Mouse (Mus musculus) heart, embryonic 15.5 days (tissue): ENCODE results near the gene Reep3. TPM values are rescaled to one million over a fixed set of nuclear protein-coding genes. Genes with fewer than 3 reads are reported as not detected.
A peak's percentile ranks its signal among the peaks of the same experiment; 100 is the strongest.

Experiments used
- ATAC-seq: fragments of 200-750 bp; cut with Nextera tagmentation; replicated peaks from 2 replicates; pipeline ENCODE4 v1.8.0; 2017; ENCODE audit warnings: low read depth, moderate TSS enrichment; ENCODE audit not compliant: insufficient number of reproducible peaks, insufficient read depth, low FRiP score
- H3K27ac ChIP-seq: fragments of 300-500 bp; sonication (generic); 2 replicates; pipeline ENCODE4 v1.5.1; 2015; ENCODE audit warnings: mild to moderate bottlenecking, inconsistent platforms
- H3K27me3 ChIP-seq: fragments of 300-500 bp; sonication (generic); 2 replicates; pipeline ENCODE4 v1.6.1; 2015; ENCODE audit warnings: inconsistent platforms
- H3K36me3 ChIP-seq: fragments of 300-500 bp; sonication (generic); 2 replicates; pipeline ENCODE4 v1.6.1; 2015; ENCODE audit warnings: mild to moderate bottlenecking, inconsistent platforms
- H3K4me1 ChIP-seq: fragments of 300-500 bp; sonication (generic); replicated peaks from 2 replicates; pipeline ENCODE4 v1.6.1; 2015; ENCODE audit warnings: inconsistent platforms
- H3K4me2 ChIP-seq: fragments of 300-500 bp; sonication (generic); 2 replicates; pipeline ENCODE4 v1.6.1; 2015; ENCODE audit warnings: inconsistent platforms, mild to moderate bottlenecking, moderate library complexity
- H3K4me3 ChIP-seq: fragments of 300-500 bp; sonication (generic); 2 replicates; pipeline ENCODE4 v1.5.1; 2015; ENCODE audit warnings: mild to moderate bottlenecking, inconsistent platforms
- H3K9ac ChIP-seq: fragments of 300-500 bp; sonication (generic); 2 replicates; pipeline ENCODE4 v1.6.1; 2015; ENCODE audit warnings: mild to moderate bottlenecking, inconsistent platforms
- H3K9me3 ChIP-seq: fragments of 300-500 bp; sonication (generic); replicated peaks from 2 replicates; pipeline ENCODE4 v1.6.1; 2016; ENCODE audit warnings: inconsistent platforms
- WGBS: fragments of 180-500 bp; shearing (Covaris S2); methylation state at CpG from one replicate; pipeline ENCODE4 v1.1.7; 2015; ENCODE audit warnings: mixed read lengths; 5-methylcytosine and 5-hydroxymethylcytosine counted together
- polyA plus RNA-seq: library from polyadenylated mRNA; unstranded; fragments of >200 nt; fragmentation: Nextera tagmentation; extraction: Ambion mirVana; gene quantifications from 2 replicates; pipeline ENCODE4 v1.2.1, GENCODE M21; 2015

Reep3 gene
- polyA plus RNA-seq, 1 experiment from 2014 or later: 31.5 TPM

- ATAC-seq: no peak
- WGBS: 58% methylated on average over 9 of the region's 9 CpGs
Observed at GRCm38 (mm10) chr10:67108096-67108495, 11.4 kb upstream of the Reep3 start.

GRCm38 (mm10) chr10:67107017-67107761 lies 10.4 kb upstream of the Reep3 start:
- no peak overlapping the region for H3K9ac ChIP-seq
- no peak overlapping the region for H3K4me3 ChIP-seq
- H3K27ac ChIP-seq: no peak overlapping the region
- H3K4me1 ChIP-seq: peaks cover 90% of the 10 kb centered on the region
- H3K4me2 ChIP-seq: no peak overlapping the region
- no peaks in the 10 kb centered on the region for H3K9me3 ChIP-seq
- no peak for ATAC-seq
- WGBS: 70% methylated on average over 9 of the region's 9 CpGs
- no peaks in the 10 kb centered on the region for H3K36me3 ChIP-seq
- no peaks in the 10 kb centered on the region for H3K27me3 ChIP-seq

More at GRCm38 (mm10) chr10:67108096-67108495, 11.4 kb upstream of the Reep3 start:
- peaks cover 83% of the 10 kb centered on the region for H3K4me1 ChIP-seq
- H3K27me3 ChIP-seq: no peaks in the 10 kb centered on the region
- no peak overlapping the region for H3K4me2 ChIP-seq
- H3K9me3 ChIP-seq: no peaks in the 10 kb centered on the region
- H3K27ac ChIP-seq: no peak overlapping the region
- no peak overlapping the region for H3K9ac ChIP-seq
- H3K36me3 ChIP-seq: no peaks in the 10 kb centered on the region
- no peak overlapping the region for H3K4me3 ChIP-seq

- H3K27me3 ChIP-seq: no peaks in the 10 kb centered on the region
- no peak overlapping the region for H3K4me2 ChIP-seq
- peaks cover 88% of the 10 kb centered on the region for H3K4me1 ChIP-seq
- no peak overlapping the region for H3K27ac ChIP-seq
- 55% methylated on average over 6 of the region's 6 CpGs for WGBS
- no peak overlapping the region for H3K4me3 ChIP-seq
- H3K36me3 ChIP-seq: no peaks in the 10 kb centered on the region
- ATAC-seq: no peak
- H3K9me3 ChIP-seq: no peaks in the 10 kb centered on the region
- no peak overlapping the region for H3K9ac ChIP-seq
Observed at GRCm38 (mm10) chr10:67106400-67106799, 9.7 kb upstream of the Reep3 start.

DNA sequence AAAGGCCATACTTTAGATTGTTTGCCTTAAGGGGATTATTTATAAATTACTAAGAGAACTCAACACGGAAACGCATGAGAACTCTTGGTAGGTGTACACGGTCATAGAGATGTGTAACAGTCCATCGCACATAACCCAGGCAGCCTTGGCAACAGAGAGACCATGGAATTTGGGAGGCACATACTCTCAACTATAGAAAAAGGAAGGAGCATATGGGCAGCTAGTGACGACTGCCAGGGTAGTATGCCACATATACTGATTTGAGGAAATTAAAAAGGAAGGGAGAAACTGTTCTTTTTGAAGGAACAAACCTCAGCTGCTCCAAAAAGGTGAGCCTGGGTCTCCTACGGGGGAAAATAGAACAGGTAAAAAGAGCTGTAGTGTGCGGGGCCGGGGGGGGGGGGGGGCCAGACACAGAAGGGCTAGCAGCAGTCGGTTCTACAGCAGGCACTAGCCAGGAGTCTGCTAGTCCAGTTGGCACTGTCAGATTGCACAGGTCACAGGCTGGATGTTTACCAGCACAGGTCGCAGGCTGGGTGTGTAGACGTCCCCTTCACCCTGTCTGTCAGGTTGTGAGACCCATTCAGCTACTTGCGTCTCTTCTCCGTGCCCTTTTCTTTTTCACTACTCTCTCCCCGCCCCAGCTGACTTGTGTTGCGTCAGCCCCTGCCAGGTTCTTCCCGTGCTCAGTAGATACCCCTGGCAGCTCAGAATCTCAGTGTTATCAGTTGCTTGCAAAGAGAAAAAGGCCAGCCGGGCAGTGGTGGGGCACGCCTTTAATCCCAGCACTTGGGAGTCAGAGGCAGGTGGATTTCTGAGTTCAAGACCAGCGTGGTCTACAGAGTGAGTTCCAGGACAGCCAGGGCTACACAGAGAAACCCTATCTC lies 8.8 kb upstream of the Reep3 start:
- H3K27me3 ChIP-seq: no peaks in the 10 kb centered on the region
- H3K9ac ChIP-seq: no peak overlapping the region; the same call in 1 of the 2 replicates
- H3K9me3 ChIP-seq: no peaks in the 10 kb centered on the region
- H3K36me3 ChIP-seq: no peaks in the 10 kb centered on the region
- 53% methylated on average over 19 of the region's 19 CpGs for WGBS
- H3K4me1 ChIP-seq: peaks cover 89% of the 10 kb centered on the region
- H3K27ac ChIP-seq: 0 out of 2 replicates have a peak overlapping the region, but pooled peaks have one; percentile 27
- H3K4me3 ChIP-seq: no peak overlapping the region
- no peak for ATAC-seq
- no peak overlapping the region; the same call in 1 of the 2 replicates for H3K4me2 ChIP-seq

DNA sequence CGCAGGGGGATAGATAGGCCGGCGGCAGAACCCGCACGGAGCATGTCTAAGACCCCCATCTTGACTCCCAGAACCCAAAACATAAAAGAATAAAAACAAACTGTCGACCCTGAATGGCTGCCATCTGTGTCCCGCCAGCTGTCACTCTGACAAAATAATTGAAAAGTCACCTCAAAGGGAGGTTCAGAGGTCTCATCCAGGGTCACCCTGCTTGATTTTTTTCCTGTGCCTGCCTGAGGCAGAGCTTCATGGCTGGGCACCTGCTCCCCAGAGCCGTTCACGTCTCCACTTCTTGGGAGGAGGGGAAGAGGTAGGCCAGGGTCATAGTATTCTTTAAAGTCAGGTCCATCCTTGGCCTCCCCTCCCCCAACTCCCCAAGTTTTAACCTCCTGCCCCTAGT lies 7.8 kb upstream of the Reep3 start:
- H3K27ac ChIP-seq: peak overlapping the region; percentile 27; the same call in 1 of the 2 replicates
- 0 out of 2 replicates have a peak overlapping the region, but pooled peaks have one; percentile 7 for H3K4me2 ChIP-seq
- H3K4me1 ChIP-seq: peaks cover 90% of the 10 kb centered on the region
- ATAC-seq: no peak
- no peak overlapping the region for H3K4me3 ChIP-seq
- no peak overlapping the region for H3K9ac ChIP-seq
- no peaks in the 10 kb centered on the region for H3K9me3 ChIP-seq
- H3K36me3 ChIP-seq: no peaks in the 10 kb centered on the region
- 15% methylated on average over 9 of the region's 9 CpGs for WGBS
- H3K27me3 ChIP-seq: no peaks in the 10 kb centered on the region

GRCm38 (mm10) chr10:67100831-67101251 lies 4.1 kb upstream of the Reep3 start:
- Histone ChIP-seq H3K9ac (no peak overlapping the region), H3K27me3 (no peaks in the 10 kb centered on the region), H3K36me3 (no peaks in the 10 kb centered on the region), H3K4me2 (no peak overlapping the region), H3K27ac (no peak overlapping the region), H3K4me1 (peaks cover 76% of the 10 kb centered on the region), H3K9me3 (no peaks in the 10 kb centered on the region), H3K4me3 (no peak overlapping the region)
- no peak for ATAC-seq
- WGBS: 39% methylated on average over 9 of the region's 9 CpGs

GRCm38 (mm10) chr10:67100011-67100661 lies 3.4 kb upstream of the Reep3 start:
- Histone ChIP-seq H3K4me2 (no peak overlapping the region), H3K36me3 (no peaks in the 10 kb centered on the region), H3K27ac (no peak overlapping the region), H3K27me3 (no peaks in the 10 kb centered on the region), H3K9me3 (no peaks in the 10 kb centered on the region), H3K9ac (no peak overlapping the region), H3K4me1 (peaks cover 72% of the 10 kb centered on the region), H3K4me3 (no peak overlapping the region)
- no peak for ATAC-seq
- 64% methylated on average over 7 of the region's 7 CpGs for WGBS

DNA sequence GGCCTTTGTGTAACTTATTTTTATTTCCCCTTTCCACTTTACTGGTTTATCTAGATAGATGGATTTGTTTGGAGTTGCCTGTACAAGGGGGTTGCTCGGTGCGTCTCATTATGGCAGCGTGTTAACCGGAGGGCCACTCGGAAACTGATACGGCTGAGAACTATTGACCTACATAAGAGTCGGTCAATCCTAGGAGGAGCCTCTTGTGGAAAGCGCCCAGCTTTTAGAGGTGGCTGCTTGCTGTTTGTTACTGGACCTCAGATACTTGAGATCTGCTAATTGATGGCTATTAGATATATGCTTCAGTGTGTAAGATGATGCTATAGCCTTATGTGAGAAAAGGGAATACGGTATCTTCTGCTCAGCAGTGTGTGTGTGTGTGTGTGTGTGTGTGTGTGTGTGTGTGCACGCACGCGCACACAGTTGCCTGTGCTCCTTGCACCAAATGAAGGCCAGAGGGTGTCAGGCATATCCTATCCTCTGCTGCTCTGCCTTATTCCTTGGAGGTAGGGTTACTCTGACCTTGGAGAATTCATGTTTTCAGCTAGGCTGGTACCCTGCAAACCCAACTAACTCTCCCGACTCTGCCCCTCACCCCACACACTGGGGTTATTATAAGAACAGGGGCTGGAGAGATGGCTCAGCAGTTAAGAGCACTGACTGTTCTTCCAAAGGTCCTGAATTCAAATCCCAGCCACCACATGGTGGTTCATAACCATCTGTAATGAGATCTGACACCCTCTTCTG lies 2.6 kb upstream of the Reep3 start:
- Histone ChIP-seq H3K4me2 (peak overlapping the region; percentile 79), H3K9ac (peak overlapping the region; percentile 99; the same call in 1 of the 2 replicates), H3K27ac (peak overlapping the region; percentile 100), H3K9me3 (no peaks in the 10 kb centered on the region), H3K4me1 (peaks cover 69% of the 10 kb centered on the region), H3K27me3 (no peaks in the 10 kb centered on the region), H3K4me3 (peak overlapping the region; percentile 97), H3K36me3 (no peaks in the 10 kb centered on the region)
- WGBS: 56% methylated on average over 13 of the region's 13 CpGs
- ATAC-seq: no peak

- Histone ChIP-seq H3K4me2 (peak overlapping the region; percentile 79), H3K27ac (peak overlapping the region; percentile 100), H3K27me3 (no peaks in the 10 kb centered on the region), H3K4me1 (peaks cover 60% of the 10 kb centered on the region), H3K4me3 (peak overlapping the region; percentile 97), H3K9ac (peak overlapping the region; percentile 99; the same call in 1 of the 2 replicates), H3K36me3 (no peaks in the 10 kb centered on the region), H3K9me3 (no peaks in the 10 kb centered on the region)
- WGBS: 16% methylated on average over 7 of the region's 7 CpGs
- ATAC-seq: no peak
Observed at GRCm38 (mm10) chr10:67098408-67099050, 1.8 kb upstream of the Reep3 start.

DNA sequence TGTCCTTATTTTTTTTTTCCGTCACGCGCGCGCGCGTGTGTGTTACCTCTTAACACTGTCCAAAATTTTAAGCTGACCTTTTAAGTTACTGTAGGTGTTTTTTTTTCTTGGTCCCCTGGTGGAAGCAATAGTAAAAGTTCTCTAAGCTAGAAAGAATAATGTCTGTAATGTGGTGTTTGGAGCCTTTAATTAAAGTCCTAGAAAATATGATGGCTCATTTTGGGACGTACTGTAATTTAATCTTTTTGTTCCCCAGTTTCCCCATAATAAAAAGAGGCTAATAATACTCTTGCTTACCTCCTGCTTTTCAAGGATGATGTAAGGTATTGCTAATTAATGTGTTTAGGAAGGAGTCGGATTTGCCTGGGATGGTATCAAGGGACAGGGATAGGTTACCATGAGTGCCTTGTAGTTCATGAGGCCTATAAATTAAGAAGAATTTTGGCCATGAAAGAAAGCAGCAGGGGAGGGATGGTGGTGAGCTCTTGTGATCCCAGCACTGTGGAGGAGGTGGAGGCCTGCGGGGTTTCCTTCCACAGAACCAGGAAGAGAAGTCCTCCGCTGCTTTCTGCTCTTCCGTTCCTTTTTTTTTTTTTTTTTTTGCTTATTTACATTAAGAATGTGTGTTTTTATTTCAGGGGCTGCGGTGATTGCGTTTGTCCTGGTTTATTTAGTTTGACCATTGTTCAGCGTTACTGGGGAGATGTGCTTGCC lies 849 bp upstream of the Reep3 start:
- H3K27me3 ChIP-seq: no peaks in the 10 kb centered on the region
- H3K36me3 ChIP-seq: no peaks in the 10 kb centered on the region; the same call in 1 of the 2 replicates
- no peaks in the 10 kb centered on the region for H3K9me3 ChIP-seq
- H3K4me3 ChIP-seq: peak overlapping the region; percentile 97
- 2% methylated on average over 15 of the region's 15 CpGs for WGBS
- H3K27ac ChIP-seq: peak overlapping the region; percentile 100
- peak overlapping the region; percentile 79 for H3K4me2 ChIP-seq
- no peak for ATAC-seq
- H3K9ac ChIP-seq: peak overlapping the region; percentile 99
- H3K4me1 ChIP-seq: peaks cover 51% of the 10 kb centered on the region
